Mouse (Mus musculus) heart, postnatal 4 days (tissue): Measurements from ENCODE around the gene Fras1. TPM values are rescaled to one million over a fixed set of nuclear protein-coding genes. Genes with fewer than 3 reads are reported as not detected.

Source experiments
- DNase-seq: peaks from one replicate; pipeline ENCODE4 v3.0.0; 2021
- total RNA-seq, 2 experiments: library from RNA; stranded (reverse); gene quantifications; 2 replicates each; pipeline ENCODE4 v1.2.3; 2021

The Fras1 gene
- total RNA-seq, 2 experiments from 2014 or later, result 20.9 to 27.2 TPM

DNA sequence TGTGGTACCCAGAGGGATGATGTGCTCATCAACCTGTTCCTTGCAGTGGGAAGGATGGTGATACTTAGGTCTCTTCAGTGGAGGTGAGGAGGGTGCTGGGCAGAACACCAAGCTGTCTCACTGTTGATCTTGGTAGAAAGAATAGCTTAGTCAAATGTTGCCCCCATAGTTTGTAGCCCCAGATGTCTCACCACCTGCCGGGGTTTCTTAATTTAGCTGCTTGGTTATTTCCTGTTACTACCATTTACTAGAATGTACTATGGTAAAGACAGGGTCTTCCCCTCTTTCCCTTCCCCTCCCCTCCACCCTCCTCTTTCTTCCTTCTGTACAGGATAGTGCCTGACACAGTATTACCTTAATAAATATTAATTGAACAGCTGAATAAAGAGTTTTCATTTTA lies 118.7 kb downstream of the Fras1 start:
- DNase-seq, result no peak

DNA sequence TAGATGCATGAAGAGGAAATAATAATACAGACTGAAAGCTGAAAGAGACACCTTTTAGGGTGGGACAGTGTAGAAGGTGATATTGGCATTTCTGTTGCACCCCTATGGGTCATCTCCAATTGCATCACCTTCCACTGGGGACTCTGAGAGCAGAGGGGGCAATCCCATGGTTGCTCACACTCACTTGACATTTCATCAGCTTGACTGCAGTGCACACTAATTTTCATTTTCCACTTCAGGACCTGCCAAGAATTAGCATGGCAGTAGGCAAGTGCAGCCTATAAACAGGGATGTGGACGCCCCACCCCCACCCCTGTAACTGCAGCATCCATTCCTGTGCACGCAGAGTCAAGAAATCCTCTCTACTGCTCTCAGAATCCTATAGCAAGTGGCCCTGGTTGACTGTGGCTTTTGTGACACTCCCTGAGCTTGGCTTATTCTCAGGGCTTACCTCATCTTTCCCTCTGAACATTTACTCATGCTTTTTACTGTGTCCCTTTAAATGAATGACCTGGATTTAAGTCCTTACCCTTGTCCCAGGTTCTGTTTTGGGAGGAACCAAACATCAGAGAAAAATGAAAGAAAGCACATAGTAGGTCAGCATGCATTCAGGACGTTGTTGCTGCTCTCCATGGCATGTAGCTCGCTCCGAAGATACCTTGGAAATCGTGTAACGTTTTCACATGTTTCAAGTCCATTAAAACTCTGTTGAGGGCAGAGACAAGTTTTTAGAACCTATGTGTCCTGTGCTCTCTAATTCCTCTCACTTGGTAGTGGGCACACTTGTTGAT lies 120.9 kb downstream of the Fras1 start:
- DNase-seq, result no peak

DNA sequence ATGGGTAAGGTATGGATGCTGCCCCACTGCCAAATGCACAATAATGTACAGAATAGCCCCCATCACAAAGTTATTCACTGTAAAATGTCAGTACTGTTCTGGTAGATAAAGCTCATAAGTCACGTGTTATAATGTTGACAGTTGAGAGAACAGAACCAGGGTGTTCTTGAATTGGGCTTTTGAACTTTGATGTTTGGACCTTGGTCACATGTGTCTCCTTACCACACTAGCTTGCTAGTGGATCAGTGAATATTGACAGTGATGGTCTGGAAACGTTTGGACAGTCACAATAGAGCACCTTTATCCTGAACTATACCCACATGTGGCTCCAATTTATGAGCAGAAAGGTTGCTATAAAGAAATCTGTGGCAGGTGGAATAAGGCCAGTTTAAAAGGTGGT lies 124.3 kb downstream of the Fras1 start:
- no peak for DNase-seq

DNA sequence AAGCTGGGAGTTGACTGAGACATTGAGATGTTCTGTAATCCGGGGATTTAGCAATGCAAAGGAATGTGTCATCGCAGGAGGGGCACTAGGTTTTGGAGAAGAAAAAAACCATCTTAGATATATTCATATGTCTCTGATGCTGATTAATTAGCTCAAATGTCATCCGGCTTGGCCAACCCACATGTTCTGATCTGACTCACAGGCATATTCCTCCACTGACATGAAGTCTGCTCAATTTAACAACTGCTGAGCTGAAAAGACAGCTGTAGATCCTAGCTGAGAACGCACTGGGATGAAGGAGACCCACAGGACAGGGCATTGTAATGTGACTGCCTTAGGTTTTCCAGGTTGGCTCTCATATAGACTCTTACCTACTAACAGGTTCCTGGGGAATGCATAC lies 128.0 kb downstream of the Fras1 start:
- no peak for DNase-seq

DNA sequence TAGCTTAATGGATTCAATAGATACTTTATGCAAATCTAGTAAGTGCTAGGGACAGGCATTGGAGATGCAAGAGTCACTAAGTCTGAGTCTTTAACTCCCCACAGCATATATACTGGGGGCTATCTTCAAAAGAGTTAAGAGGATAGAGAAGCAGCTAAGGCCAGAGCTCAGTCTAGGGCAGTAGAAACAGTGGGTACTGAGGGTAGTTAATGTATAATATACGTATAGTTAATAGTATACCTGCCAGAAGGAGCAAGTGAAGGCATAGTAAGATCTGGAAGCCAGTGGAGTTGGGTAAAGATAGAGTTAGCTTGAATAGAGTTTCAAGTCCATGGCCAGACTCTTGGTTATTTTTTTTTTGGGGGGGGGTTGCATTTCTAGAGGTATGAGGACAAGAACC lies 128.6 kb downstream of the Fras1 start:
- no peak for DNase-seq

DNA sequence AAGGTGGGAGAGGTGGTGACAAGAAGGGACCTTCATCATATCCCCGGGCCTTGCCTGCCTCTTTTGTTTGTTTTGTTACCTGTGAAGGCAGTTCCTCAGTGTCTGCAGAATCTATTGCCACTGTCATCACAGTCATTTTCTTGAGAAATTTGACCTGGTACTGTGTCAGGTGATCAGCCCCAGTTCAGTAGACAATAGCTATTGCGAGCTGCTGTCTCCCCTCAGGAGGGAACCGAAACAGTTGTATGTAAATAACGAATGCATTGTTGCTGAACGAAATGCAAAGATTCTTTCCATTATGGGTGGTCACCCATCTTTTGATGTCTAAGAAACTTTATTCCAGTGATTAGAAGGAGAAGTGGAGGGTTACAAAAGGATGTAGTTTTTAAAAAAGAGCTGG lies 137.2 kb downstream of the Fras1 start:
- no peak for DNase-seq

DNA sequence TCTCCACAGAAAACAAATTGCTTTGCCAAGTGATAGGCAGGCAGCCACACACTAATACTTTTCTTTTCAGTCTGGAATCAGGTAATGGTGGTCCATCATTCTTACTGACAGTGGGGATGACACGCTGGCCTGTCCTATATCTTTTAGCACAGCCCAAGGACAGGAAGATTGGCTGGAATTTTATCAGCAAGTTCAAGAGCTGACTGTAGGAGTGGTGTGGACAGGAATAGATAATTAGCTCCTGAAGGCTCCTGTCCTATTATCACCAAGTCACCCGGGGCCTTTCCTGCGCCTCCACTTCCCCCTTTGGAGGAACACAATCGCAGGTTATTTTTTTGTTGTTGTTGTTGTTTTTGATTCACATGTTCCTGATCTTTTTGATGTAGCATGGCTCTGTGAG lies 139.6 kb downstream of the Fras1 start:
- DNase-seq, result no peak

DNA sequence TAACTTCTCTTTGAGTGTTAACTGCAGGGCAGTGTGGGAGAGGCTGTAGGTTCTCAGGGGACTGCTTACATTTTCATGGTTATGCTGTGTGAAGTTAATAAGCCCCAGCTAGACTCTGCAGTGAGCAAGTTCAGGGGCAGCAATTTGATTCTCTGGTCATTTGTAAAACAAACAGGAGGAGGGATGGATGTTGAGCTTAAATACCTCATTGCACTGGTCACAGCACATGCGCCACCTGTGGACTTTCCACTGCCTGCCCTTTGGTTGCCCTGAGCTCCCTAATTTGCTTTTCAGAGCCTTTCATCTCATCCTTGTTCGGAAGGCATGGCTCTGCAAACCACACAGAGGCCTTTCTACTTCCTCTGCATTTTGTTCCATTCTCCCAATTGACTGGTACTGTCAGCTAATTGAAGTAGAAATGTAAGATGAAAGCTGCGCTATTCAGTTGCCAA lies 142.1 kb downstream of the Fras1 start:
- no peak for DNase-seq

DNA sequence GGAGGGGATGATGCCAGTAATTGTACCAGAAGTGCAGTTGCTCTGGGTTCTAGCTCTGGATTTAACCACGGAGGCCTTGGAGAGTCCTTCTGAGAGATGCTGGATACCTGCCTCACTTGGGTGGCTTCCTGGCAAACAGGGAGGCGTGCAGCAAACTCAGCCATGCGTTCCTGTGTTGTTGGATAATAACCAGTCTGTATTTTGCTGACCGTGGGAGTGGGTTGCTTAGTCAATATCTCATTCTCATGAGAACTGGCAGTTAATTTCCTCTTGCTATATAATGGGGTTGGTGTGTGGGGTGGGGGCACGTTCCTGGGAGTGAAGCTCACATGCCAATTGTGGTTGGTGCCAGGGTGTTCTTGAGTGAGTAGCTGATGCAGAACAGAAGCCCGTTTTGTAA lies 142.6 kb downstream of the Fras1 start:
- no peak for DNase-seq

DNA sequence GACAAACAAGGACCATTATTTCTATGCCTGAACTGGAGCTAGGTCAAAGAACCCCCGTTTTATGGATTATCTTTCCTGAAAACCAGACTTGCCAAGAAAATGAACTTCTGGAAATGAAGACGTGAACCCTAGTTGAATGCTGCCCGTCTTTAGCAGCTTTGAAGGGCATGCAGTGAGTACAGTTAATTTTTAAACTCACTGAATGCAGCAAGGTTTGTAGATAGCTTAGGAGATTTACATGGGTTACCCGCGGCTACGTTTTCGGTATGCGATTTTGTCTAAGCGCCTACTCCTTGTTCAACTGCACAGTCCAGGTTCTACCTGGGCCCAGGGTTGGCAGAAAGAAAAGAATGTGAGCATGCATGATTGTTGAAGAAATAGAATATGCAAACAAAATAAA lies 147.8 kb downstream of the Fras1 start:
- no peak for DNase-seq

DNA sequence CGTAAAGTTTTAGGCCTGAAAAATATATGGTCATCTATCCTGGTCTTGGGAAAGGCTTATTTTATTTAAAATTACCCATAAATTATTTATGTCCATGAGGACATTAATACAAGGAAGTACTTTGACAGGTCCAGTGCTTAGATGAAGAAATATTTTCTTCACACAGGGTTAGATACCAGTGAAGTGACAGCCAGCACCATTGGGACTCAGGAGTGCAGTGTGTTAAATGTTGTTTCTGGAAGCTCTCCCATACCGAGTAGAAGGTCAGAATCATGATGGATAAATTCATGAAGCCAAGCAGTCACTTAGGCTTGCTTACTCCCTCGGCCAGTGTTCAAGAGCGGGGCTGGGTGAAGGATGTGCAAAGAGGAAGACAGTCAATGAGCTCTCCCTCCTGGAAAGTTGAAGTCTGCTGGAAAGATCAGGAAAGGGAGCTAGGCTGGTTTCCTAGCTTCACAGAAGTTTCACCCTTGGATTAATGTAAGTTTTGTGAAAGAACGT lies 149.2 kb downstream of the Fras1 start:
- DNase-seq, result no peak

DNA sequence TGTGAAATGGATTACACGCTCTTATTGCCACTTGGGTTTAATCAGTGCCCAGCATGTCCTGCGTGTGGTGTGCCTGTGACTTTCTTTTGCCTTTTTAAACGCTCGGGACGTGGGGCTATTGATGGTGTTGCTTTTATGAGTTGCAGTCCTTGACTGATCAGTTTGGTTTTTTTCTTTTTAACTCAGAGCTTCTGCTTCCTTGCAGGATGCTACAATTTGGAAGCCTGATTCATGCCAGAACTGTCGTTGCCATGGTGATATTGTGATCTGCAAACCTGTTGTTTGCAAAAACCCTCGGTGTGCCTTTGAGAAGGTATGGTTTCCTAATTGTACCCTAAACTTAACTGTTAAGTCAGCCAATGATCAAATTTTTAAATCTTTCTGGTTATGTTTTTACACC lies 154.5 kb downstream of the Fras1 start:
- no peak for DNase-seq

DNA sequence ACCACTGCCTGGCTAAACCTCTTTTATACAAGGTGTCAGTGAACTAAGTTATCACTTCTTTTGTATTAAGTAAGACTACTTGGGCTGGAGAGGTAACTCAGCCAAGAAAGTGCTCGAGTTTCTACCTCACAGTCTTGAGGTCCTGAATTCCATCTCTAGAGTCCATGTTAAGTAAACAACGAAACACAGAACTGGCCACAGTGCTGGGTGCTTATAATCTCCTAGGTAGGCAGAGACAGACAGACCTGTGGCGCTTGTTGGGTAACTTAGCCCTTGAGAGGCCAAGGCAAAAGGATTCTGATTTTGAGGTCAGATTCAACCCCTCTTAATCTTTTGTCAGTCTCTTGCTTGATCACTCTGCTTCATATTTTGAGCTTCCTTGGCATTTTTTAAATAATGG lies 156.8 kb downstream of the Fras1 start:
- no peak for DNase-seq

DNA sequence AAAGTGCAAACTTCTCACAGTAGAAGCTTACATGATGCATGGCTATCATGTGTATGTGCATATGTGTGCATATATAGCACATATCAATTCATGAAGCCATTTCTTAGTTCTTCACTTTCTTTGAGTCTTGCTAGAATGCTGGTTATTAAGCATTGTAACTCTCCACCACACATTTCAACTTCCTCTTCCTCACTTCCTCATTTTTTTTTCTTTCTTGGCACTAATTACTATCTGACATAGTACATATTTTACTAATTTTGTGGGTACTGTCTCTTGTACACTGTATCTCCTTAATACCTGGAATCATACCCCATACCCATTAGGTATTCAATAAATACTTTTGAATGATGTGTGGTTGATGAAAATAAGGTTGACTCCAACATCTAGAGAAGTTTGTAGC lies 158.2 kb downstream of the Fras1 start:
- DNase-seq, result no peak

DNA sequence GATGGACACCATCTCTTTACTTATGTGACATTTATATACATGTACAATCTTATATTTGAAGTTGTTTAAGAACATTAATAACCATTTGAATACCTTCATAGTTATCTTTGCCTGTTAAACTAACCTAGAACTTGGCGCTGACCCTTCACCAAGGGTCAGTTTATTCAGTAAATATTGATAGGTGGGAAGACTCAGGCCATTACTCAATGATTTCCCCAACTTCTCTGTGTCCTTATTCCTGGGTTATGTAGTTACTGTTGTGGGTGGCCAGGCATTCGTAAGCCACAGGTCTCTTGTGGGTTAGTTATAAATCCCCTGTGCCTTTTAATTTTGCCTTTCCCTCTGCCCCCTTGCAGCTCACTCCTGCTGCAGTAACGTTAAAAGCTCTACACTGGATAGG lies 162.8 kb downstream of the Fras1 start:
- no peak for DNase-seq

DNA sequence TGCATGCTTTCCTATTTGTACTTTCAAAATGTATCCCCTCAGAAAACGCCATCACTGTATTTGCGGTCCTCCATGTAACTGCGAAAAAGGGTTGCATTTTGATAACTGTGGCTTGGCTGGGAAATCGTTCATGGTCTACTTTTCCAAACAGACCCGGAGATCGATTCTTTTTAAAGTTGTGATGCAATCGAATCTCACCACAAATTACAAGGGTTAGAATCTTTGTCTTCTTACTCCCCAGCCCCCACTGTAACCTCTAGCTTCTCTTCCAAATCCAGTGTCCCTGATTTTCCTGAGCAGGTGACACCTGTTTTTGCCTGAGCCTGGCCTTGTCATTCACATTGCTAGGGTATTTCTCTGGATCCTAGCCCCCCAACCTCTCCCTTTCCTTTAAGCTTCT lies 163.2 kb downstream of the Fras1 start:
- DNase-seq, result no peak

DNA sequence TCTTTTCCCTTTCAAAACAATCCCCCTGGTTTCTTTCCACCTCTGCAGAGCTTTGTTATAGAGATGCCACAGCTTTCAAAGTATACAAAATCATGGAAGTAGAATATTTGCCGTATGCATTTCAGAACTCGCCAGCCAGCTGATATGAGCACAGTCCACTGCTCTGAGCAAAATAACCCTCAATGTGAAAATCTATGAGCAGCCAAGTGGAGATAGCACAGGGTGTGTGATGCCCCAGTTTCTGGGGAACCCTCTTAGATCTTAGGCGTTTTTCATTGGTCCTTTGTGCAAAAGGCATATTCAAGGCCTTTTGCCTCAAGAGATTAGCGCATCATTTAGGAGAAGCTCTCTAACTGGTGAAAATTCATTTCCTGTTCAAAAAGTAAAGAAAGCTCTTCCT lies 170.4 kb downstream of the Fras1 start:
- DNase-seq, result no peak

DNA sequence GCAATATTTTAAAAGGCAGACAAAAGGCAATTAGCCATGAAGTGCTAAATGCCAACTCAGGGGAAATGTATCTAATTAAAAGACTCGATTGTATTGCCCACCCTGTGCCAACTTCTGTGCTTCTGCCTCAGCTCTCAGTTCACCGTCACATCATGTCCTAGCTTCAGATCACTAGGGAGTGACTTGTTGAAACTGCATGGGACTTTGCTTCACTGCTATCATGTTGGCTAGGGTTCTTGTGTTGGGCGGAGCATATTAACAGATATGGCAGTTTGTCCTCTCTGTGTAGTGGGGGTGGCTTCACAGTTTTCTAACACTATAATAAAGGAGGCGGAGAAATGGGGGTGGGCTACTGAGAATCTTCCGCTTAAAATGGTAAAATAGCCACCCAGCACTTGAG lies 172.2 kb downstream of the Fras1 start:
- DNase-seq, result no peak

DNA sequence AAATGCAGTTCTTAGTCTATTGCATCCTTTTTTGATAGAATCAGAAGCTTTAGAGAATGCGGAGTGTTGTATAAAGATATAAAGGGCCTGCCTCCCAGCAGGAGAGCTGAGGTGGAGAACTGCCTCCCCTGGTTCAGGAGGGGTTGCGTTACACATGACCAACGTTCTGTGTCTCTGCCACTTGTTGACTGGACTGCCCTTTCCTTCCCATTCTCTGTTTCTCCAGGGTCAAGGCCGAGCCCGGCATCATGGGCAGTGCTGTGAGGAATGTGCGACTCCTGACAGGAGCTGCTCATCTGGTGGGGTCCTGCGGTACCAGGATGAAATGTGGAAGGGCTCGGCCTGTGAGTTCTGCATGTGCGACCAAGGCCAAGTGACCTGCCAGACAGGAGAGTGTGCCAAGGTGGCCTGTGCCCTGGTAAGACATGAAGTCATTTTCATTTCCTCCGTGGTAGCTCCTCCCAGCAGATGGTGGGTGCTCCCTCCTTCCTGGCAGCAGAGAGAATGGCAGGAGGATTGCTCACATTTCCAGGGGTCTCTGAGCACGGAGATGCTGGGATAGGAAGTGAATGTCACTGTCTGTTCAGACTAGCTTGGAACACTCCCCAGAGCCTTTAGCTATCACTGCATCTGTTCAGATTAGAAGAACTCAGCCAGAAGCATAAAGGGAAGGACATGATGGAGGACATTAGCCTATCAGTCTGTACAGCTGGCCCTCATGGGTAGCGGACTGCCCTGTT lies 181.4 kb downstream of the Fras1 start:
- no peak for DNase-seq

DNA sequence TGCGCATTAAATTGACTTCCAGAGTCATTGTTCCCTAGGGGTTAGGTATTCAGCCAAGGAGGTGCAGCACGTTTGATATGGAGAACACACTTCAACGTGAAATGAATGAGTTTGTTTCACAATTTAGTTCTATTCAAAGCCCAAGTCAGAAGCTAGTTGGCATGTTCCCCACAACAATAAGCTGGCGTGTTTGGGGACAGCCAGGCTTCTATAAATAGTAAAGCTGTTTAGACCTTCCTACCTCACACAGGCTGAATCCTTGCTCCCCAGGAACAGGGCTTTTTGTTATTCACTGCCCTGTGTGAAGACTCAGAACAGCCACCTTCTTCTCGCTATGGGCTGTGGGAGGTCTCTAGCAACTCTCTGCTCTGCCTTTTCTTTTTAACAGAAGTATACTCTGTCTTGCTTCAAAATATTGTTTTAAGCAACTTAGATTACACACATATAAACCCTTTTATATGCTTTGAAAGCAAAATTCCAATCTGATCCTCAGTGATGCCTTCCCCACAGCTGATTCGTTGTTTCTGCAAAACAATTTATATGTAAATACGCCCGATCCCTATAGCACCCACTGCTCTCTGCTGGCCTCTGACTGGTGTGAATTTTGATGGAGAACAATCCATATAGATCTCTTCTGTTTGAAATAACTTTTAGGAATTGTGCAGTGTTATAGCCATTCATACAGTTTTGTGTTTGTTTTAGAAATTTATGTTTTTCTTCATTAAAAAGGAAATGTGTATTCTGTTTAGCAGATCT lies 184.5 kb downstream of the Fras1 start:
- peak; percentile 8 for DNase-seq

DNA sequence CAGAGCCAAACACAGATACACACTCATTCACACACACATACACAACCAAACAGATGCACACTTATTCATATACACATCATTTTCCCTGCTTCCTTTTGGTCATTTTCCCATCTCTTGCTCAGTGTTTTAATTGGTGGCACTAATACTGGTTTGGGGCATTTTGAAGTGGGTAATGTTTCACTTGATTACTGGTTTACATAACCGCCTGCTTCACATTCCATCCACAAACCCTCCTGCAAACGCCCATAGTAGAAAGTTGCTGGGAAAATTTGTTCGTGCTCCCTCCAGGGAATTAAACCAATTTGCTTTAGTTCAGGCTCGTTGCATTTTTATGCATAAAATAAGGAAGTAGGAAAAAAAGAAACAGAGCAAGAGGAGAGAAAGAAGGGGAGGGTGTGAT lies 200.8 kb downstream of the Fras1 start:
- DNase-seq, result no peak

DNA sequence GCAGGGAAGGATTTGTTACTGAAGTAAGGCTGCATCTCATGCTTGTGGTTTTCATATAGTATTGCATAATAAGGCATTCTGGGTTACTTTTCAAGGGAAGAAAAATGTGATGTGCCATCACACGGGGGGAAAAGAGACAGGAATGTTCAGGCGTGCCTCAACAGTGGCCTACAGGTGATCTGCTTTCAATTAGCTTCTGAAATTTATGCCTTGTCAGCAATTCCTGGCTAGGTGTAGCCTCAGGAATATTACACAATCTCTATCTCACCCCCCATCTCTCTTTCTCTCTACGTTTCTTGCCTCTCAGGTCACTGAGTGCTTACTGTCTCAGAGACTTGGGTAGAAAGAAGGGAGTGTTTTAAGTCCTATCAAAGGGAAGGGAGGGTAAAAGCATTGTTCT lies 204.9 kb downstream of the Fras1 start:
- DNase-seq, result no peak

DNA sequence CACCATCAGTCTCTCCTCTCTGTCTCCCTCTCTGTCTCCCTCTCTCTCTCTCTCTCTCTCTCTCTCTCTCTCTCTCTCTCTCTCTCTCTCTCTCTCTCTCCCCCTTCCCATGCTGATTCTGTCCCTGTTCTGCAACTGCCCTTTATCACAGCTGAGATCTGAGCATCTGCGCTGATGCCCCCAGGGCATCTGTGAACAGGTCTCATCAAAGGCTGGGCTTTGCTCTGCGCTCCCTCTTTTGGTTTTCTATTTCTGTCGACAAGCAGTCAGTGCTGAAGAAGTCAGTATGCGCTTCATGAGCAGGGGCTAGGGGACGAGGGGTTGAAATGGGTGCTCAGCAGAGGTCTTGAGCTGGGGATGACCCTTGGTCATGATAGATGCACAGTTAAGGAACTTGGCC lies 206.2 kb downstream of the Fras1 start:
- DNase-seq, result no peak
